Comparison of ENCODE assay signal across 8 mouse cellular contexts in the genomic region with DNA sequence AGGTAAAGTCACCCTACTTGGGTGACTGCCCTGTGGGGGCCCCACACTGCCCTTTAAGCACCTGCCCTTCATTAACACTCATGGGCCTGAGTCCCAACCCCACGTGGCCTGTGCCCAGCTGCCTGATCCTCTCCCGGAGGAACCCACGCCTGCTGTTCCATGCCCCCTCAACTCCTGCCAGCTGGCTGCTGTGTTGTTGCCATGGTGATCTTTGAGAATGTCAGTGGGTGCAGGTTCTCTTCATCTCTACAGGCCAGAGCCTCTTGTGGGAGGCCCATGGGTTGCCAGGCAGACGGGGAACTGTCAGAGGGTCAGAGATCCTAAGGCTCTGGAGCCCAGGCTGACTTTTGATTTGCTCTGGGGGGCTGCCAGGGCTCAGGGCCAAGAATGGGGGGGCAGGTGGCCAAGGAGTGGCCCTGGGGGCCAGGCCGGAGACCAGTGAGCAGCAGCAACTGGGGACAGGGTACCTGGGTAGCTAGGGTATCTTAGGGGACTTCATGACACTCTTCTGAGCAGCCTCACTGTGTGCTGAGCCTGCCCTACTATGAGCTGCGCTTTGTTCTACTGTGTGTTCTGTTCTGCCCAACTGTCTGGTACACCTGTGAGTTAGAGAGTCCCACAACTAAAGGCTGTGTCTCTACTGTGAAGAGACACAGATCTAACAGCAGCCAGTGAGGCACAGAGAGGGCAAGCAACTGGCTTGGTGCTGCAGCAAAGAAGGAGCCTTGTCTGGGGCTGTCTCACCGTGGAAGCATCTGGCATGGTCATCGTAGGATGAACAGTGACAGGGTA.
DNase-seq lines count a peak whose midpoint lies in the region; ATAC-seq and TF ChIP-seq lines count a peak whose summit lies in the region.

No protein-coding gene starts in this region.

- no peak for DNase-seq in heart, adult 9 months (ENCODE audit: low spot score in 2 of 2)
- DNase-seq in brain, embryonic 14.5 days (ENCODE audit: low read depth) = peak; percentile 92
- DNase-seq in frontal cortex, adult 2 months (ENCODE audit: extremely low spot score in 1 of 2, low spot score in 1 of 2) = peak; percentile 75 to 85
- DNase-seq in left cerebral cortex, postnatal 14 days (ENCODE audit: low spot score in 2 of 2) = peak; percentile 71 to 93
- DNase-seq in spleen, adult 18-20 months = no peak
- no peak for DNase-seq in natural killer cell, adult 2 months (ENCODE audit: low spot score in 2 of 2)

- H3K27ac ChIP-seq in heart, embryonic 12.5 days (ENCODE audit: poor library complexity, severe bottlenecking) = peak overlapping the region; percentile 83

- peaks cover 95% of the 10 kb centered on the region for H3K4me1 ChIP-seq in heart, embryonic 12.5 days (replicated peaks)

- H3ac ChIP-seq in myocyte (ENCODE audit: control insufficient read depth, insufficient read length) = no peak overlapping the region

- H3K9ac ChIP-seq in heart, embryonic 12.5 days = peak overlapping the region; percentile 64

- peak overlapping the region; percentile 11 for H3K4me3 ChIP-seq in heart, embryonic 12.5 days
- no peak overlapping the region for H3K4me3 ChIP-seq in myocyte

- no peak for ATAC-seq in heart, embryonic 12.5 days (ENCODE audit: insufficient number of reproducible peaks, low FRiP score)

- WGBS in heart, embryonic 12.5 days = 63% methylated on average over 8 of the region's 8 CpGs

- no peaks in the 10 kb centered on the region for H3K27me3 ChIP-seq in heart, embryonic 12.5 days (replicated peaks)
- H3K27me3 ChIP-seq in myocyte (ENCODE audit: control insufficient read depth, insufficient read depth, insufficient read length) = no peaks in the 10 kb centered on the region

- H3K36me3 ChIP-seq in heart, embryonic 12.5 days = no peaks in the 10 kb centered on the region
- no peaks in the 10 kb centered on the region for H3K36me3 ChIP-seq in myocyte (ENCODE audit: control insufficient read depth, insufficient read depth)

- H3K9me3 ChIP-seq in heart, embryonic 12.5 days (replicated peaks) = no peaks in the 10 kb centered on the region

- TF ChIP-seq CTCF in brain, embryonic 14.5 days (IDR thresholded peaks at IDR 0.05; ENCODE audit: borderline replicate concordance, extremely low read depth, insufficient read depth, insufficient read length) = no peak

- H3K4me2 ChIP-seq in heart, embryonic 12.5 days = peak overlapping the region; percentile 38
- H3K4me2 ChIP-seq in myocyte (ENCODE audit: low read depth) = no peak overlapping the region

- intact Hi-C loops in left cerebral cortex, postnatal 14 days (cut with DNase I) = loop anchor here (5.0 kb wide), 1 partner anchor 195 kb away; no protein-coding TSS in a partner anchor

- no peak for TF ChIP-seq POLR2A in brain, embryonic 14.5 days (IDR thresholded peaks at IDR 0.05; ENCODE audit: borderline replicate concordance, extremely low read depth, insufficient read depth, insufficient read length, poor library complexity, severe bottlenecking)
- no peak for TF ChIP-seq POLR2A in myocyte (IDR thresholded peaks at IDR 0.05; ENCODE audit: insufficient read length, low read depth)

- H3K79me2 ChIP-seq in myocyte (ENCODE audit: control insufficient read depth, insufficient read depth) = peaks cover 19% of the 10 kb centered on the region

TF ChIP-seq in myocyte, 11 proteins besides CTCF, POLR2A, EP300 and RAD21:
- peak in 2 of 3 experiments; percentile 65 to 80 for TF ChIP-seq MYOD1 (IDR thresholded peaks at IDR 0.05; ENCODE audit: control insufficient read depth in 1 of 3, insufficient read length in 2 of 3, low read depth in 2 of 3)
- no peak for TF ChIP-seq SRF (IDR thresholded peaks at IDR 0.05; ENCODE audit: control insufficient read depth, insufficient read length, low read depth)
- TF ChIP-seq MYOG (IDR thresholded peaks at IDR 0.05; ENCODE audit: control insufficient read depth in 1 of 3, insufficient read depth in 1 of 3, insufficient read length in 2 of 3, low read depth in 2 of 3) = peak in 2 of 3 experiments; percentile 76 to 77
TF ChIP-seq in myocyte: peak in this region for 2.

Comparison
In these comparisons a context has a peak if more than half of its experiments do, and no peak if none do; other contexts are left out.
1. DNase-seq: peak in brain, embryonic 14.5 days (single experiment), frontal cortex, adult 2 months (2 of 2) and left cerebral cortex, postnatal 14 days (2 of 2); none in heart, adult 9 months (0 of 2), spleen, adult 18-20 months (0 of 2) and natural killer cell, adult 2 months (0 of 2).